Mouse (Mus musculus) right cerebral cortex, adult 18-20 months (tissue): ENCODE measurements at regions not wholly inside any gene's neighbourhood (a gene's known extent, or its start where the extent isn't known, plus 50 kb on each side); places are given as distances from the start of the nearest gene placed in this dataset.
"Not testable (repeated sequence)": the region's sequence is repeated elsewhere in the genome, so short reads cannot be mapped to it uniquely, and the experiment has no call there.

Source experiments
- DNase-seq: peaks from one replicate; pipeline ENCODE4 v3.0.0; 2022; ENCODE audit warnings: mixed read lengths

- DNase-seq: no peak
Observed at GRCm38 (mm10) chr16:30193294-30194261, 73.7 kb downstream of the Cpn2 start.

DNA sequence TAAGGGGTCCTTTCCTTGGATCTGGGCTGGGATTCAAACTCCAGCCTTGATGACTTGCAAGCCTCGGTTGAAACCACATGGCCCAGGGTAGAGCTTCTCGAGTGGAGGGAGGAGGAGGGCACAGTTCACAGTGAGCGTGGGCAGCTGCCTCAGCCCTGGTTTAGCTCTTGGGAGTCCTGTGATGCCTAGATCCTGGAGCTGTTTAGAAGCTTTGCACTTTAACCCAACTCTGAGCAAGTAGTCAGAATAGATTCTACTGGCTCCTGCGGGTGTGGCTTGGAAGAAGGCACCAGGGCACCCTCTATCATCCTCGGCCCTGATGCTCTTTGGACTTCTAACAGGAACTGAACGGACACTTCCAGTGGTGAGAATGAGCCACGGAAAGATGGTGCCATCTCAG, 72.5 kb downstream of the Cpn2 start:
- no peak for DNase-seq

DNA sequence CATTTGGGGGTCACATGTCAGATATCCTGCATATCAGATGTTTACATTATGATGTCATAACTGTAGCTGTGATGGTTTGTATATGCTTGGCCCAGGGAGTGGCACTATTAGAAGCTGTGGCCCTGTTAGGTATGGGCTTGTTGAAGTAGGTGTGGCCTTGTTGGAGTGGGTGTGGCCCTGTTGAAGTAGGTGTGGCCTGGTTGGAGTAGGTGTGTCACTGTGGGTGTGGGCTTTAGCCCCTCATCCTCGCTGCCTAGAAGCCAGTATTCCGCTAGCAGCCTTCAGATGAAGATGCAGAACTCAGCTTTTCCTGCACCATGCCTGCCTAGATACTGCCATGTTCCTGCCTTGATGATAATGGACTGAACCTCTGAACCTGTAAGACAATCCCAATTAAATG, 71.4 kb downstream of the Cpn2 start:
- not testable (repeated sequence) for DNase-seq

DNA sequence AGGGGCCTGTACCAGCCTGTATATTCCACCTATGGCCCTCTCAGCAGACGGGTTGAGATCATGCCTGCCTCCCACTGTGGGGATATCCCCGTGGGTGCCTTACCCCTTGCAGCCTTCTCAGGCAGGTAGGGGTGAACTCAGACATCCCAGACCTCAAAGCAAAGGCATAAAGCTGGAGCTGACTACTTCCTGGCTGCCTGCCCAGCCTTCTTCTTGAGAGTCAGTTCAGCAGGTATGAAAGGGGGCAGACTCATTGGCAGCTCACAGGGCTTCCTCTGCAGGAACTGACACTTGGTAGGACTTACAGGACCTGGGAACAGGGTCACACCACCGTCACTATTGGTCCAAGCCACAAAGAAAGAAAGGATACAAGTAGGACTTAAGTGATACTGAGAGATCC, 69.9 kb downstream of the Cpn2 start:
- DNase-seq: no peak

GRCm38 (mm10) chr16:30199836-30200235, 67.5 kb downstream of the Cpn2 start:
- no peak for DNase-seq

DNA sequence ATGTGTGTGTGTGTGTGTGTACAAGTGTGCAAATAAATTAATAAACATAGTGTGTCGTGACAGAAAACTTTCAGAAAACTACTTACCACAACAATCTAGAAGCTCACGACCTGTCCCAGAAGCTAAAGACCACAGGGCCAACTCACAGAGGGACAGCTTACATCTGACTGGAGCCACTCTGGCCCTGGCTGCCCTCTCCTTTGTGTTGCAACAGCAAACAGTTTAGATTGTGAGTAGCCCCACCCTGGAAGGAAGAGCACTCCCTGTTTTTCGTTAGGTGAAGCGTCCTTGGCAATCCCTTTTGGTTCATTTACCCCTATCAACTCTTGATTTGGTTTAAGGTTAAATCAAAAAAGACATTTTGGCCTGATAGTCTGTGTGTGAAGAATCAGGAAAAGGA, 63.2 kb downstream of the Cpn2 start:
- no peak for DNase-seq

GRCm38 (mm10) chr16:30205314-30205815, 61.9 kb downstream of the Cpn2 start:
- DNase-seq: no peak

DNA sequence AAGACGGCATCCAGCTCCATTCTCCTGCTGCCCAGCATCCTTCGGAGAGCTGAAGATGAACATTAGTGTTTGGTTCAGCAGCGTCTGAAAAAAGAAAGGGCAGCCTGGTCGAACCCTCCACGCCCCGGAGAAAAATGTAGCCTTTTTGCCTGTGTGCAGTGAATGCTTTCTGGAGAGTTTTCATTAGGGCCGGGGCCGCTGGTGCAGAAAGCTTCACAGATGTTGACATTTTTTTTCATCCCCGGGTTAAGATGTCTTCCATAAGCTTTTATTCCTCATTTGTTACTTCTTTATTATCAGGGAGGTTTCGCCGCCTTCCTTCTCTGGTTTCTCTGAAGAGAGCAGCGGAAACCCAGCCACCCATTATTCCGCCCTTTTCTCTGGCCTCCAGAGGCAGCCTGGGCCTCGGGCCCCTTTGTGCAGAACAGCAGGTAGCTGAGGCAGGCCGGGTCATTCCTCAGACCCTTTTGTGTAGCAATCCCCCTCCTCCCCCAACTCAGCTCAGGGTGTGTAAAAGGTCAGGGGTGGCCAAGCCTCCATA, 61.4 kb downstream of the Cpn2 start:
- DNase-seq: no peak
